Comparison of ENCODE assay signal across 9 mouse cellular contexts in genomic region chr11:72052636-72053035, GRCm38 (mm10). TPM values are rescaled to one million over a fixed set of nuclear protein-coding genes. Genes with fewer than 3 reads are reported as not detected.
A peak's percentile ranks its signal among the peaks of the same experiment; 100 is the strongest.
DNase-seq lines count a peak whose midpoint lies in the region; ATAC-seq lines count a peak whose summit lies in the region.
"Had no signal": no experiment of that assay in that cellular context is flagged by ENCODE, and none has a peak within 500 bp of the region (broad histone marks: within the 10 kb centered on the region; RNA-seq: fewer than 3 reads in every experiment).

No protein-coding gene starts in this region.

- intact Hi-C loops in gastrocnemius, postnatal 14 days (cut with DNase I; ENCODE audit: low total_unique reads) = loop anchor here (10.0 kb wide), 1 partner anchor 132 kb away; no protein-coding TSS in a partner anchor

- H3K27me3 ChIP-seq in heart, embryonic 10.5 days (ENCODE audit: insufficient read depth, poor library complexity, severe bottlenecking) = peaks cover 73% of the 10 kb centered on the region

- H3K4me1 ChIP-seq in heart, embryonic 10.5 days = peaks cover 26% of the 10 kb centered on the region

- peak; percentile 63 for DNase-seq in heart, adult 8-10 months (ENCODE audit: low spot score)
- no peak for DNase-seq in heart, embryonic 10.5 days (ENCODE audit: low spot score)
- DNase-seq in ZHBTc4 (ENCODE audit: low read depth, low spot score) = peak; percentile 81
- peak; percentile 73 for DNase-seq in gastrocnemius, postnatal 14 days
- DNase-seq in layer of hippocampus, adult 9-10 months (ENCODE audit: low spot score) = peak; percentile 80
- DNase-seq in lung, postnatal 14 days = peak; percentile 83
- peak; percentile 80 for DNase-seq in right cerebral cortex, postnatal 4 days

- H3K27ac ChIP-seq in heart, embryonic 10.5 days = no peak overlapping the region
- H3K27ac ChIP-seq: lung, embryonic 15.5 days had no signal

- peaks cover 2% of the 10 kb centered on the region; the same call in 1 of the 2 replicates for H3K36me3 ChIP-seq in heart, embryonic 10.5 days

- no peak overlapping the region for H3K4me3 ChIP-seq in heart, embryonic 10.5 days
- H3K4me3 ChIP-seq: lung, embryonic 15.5 days had no signal

- H3K9me3 ChIP-seq in heart, embryonic 10.5 days = no peaks in the 10 kb centered on the region
- H3K9me3 ChIP-seq: lung, embryonic 15.5 days had no signal

- ATAC-seq in common myeloid progenitor, adult 5-6 weeks (replicated peaks; ENCODE audit: low read depth, poor library complexity, severe bottlenecking) = peak; percentile 89

- 19% methylated on average over 5 of the region's 5 CpGs for WGBS in heart, embryonic 10.5 days

RNA-seq across cellular contexts. Expression of gene Pimreg, which starts 10.8 kb away (rescaled TPM):
- 1 to 10 TPM in 1 of 4 experiments, under 1 TPM in 2, not detected in 1; 0.41 to 1.4 (median 0.65) TPM for total RNA-seq in heart, adult 8-10 months (2022)
- 121 and 150 TPM in 2 replicates for polyA plus RNA-seq in heart, embryonic 10.5 days (2016; fragmentation: Nextera tagmentation; extraction: Ambion mirVana)
- 14.9 and 16.1 TPM in 2 replicates for total RNA-seq in common myeloid progenitor, adult 5-6 weeks (2017)
- 1 to 10 TPM; 3.9 to 5.6 TPM for total RNA-seq in gastrocnemius, postnatal 14 days (2021)

RNA-seq across cellular contexts. Expression of gene Aipl1, which starts 15.3 kb away (rescaled TPM):
- total RNA-seq in heart, adult 8-10 months (2022) = under 1 TPM in 1 of 4 experiments, not detected in 3; 0.13 TPM
- 1.7 and 2.0 TPM in 2 replicates for polyA plus RNA-seq in heart, embryonic 10.5 days (2016; fragmentation: Nextera tagmentation; extraction: Ambion mirVana)
- 0.44 and 1.2 TPM in 2 replicates for total RNA-seq in common myeloid progenitor, adult 5-6 weeks (2017)
- under 1 TPM in 1 of 2 experiments, not detected in 1; 0.13 TPM for total RNA-seq in gastrocnemius, postnatal 14 days (2021)
